Mouse (Mus musculus) brain, adult 2 months (tissue): ENCODE measurements around the gene Slc16a3.

Experiments used
- DNase-seq: peaks from one replicate; pipeline ENCODE4 v3.0.0; 2011; ENCODE audit warnings: low read depth, low spot score

Slc16a3 gene

GRCm38 (mm10) chr11:120973318-120973717 is 25.0 kb downstream of the Slc16a3 start:
- peak; percentile 80 for DNase-seq

- no peak for DNase-seq
Measured at GRCm38 (mm10) chr11:120979711-120980426, 31.6 kb downstream of the Slc16a3 start.

- DNase-seq, result no peak
Measured at GRCm38 (mm10) chr11:120980427-120981035, 32.3 kb downstream of the Slc16a3 start.

- no peak for DNase-seq
Measured at GRCm38 (mm10) chr11:120981661-120982060, 33.4 kb downstream of the Slc16a3 start.

DNA sequence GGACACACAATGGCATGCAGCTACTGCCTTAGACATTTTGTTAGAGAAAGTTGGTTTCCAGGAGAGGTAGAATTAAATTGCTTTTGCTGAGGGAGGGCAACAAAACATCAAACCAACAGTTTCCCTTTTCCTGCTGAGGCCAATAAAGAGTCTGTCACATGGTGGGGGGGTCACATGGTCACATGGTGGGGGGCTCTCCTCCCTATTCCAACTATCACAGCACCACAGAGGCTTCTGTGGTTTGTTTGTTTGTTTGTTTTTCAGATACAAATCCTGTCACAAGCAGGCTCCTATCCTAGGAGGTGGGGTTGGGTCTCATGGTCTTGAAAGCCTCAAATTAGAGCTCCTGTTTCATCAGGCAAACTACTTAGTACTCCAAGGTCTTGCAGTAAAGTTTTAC is 34.2 kb downstream of the Slc16a3 start:
- no peak for DNase-seq

DNA sequence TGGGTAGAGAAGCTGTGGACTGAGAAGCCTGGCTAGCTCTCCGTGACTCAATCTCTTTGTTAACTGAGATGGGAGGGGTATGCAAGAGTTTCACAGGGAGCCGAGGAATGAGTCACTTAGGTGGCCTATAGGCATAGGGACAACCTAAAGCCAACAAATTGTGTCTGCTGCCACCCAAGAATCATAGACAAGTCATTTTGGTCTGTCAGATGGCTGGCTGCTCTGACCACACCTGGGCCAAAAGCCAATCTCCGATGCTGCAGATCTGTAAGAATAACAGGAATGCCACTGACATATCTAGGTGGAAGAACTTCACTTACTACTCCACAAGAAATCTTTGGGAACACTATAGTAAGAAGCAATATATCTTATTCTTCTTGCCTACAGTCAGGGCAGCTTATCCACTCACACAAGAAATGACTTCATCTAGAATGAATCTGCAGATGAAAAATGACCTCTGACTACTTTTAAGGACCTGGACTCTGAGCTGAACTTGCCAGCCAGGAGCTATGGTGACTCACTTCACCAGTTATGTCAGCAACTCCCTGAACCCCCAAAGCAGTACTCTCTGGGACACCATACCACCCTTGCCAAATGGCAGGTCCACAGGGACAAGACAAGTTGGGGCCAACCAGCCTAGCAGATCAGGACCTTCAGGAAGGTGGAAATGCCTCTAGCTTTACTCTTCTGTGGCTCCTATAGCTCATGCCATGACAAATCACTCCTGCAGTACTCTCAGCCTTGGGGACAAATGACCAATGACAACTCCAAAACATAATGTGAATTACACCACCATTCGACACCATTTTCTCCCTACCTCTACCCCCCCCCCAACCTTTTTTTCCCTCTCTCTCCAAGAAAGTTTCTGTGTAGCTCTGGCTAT is 36.4 kb downstream of the Slc16a3 start:
- peak; percentile 56 for DNase-seq

DNA sequence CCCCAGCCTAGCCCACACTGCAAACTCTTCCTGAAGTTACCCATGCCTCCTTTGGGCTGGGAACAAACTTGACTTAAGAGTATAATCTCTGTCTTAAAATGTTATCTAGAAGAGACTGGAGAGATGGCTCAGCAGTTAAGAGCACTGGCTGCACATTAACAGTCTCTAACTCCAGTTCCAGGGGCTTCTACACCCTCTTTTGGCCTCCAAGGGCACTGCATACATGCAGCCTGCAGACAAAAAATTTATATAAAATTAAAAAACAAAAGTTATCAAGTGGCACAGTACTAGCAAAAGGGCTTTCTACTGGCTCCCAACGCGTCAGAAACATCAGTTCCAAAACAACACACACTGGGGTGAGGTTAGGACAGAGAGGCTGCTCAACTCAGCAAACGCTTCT is 39.3 kb downstream of the Slc16a3 start:
- DNase-seq, result no peak

DNA sequence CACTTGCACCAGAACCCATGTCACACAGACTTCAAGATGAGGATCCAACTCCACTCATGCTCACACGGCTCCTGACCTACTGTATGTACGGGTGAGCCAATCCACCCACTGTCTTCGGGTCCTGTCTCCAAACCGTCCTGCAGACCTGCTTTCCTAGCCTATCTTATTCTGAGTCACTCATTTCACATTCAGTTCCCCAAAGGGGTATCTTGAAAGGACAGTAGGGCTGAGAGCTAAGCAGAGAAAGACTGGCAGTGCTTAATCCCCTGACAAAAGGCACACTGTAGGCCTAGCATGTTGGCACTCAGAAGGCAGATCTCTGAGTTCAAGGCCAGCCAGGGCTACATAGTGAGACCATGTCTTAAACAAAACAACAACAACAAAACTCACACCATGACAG is 40.1 kb downstream of the Slc16a3 start:
- DNase-seq, result no peak

DNA sequence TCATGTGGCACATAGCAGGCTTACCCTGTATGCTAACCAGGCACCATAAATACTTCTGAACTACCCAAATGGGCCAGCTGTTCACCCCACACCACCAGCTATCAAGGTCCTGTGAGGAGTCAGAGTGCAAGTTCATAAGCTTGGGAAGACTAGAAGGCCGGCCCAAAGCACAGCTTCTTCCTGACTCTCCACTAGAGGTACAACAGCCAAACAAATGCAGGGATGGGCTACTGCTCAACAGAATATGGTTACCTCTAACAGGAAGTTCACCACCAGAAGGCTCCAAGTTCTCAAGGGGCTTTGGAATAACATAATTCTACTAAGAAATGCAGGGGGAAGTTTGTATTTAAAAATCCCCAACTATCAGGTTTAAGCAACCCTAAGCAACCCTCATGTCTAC is 41.2 kb downstream of the Slc16a3 start:
- DNase-seq, result no peak

GRCm38 (mm10) chr11:120990126-120990781 is 42.0 kb downstream of the Slc16a3 start:
- peak; percentile 40 for DNase-seq

DNA sequence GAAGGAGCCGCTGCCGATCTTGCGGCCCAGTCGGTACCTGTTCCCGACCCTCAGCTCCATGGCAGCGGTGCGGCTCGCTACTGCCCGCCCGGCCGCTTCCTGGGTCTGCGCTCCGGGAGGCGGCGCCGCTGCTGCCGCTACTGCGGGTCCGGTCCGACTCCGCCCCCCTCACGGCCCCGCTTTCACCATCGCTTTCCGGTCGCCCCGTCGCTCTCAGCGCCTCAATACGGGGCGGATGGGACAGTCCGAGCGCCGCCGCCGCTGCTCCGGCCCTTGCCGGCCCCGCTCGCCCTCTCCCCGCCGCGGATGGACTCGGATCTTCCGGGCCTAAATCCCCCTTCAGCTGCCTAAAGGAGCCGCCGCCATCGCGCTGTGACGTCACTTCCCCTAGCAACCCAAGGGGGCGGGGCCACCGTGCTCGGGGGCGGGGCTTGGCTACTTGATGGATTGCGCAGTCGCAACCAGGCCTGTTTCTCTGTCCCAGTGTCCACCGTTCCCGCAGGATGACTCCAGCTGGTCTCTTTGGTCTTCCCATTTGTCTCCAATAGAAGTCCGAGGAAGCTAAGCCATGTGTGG is 42.8 kb downstream of the Slc16a3 start, which contains the start of gene Csnk1d:
Csnk1d (minus strand) TSS at position 380 of the 576 bp plus-strand sequence.
- peak; percentile 98 for DNase-seq

DNA sequence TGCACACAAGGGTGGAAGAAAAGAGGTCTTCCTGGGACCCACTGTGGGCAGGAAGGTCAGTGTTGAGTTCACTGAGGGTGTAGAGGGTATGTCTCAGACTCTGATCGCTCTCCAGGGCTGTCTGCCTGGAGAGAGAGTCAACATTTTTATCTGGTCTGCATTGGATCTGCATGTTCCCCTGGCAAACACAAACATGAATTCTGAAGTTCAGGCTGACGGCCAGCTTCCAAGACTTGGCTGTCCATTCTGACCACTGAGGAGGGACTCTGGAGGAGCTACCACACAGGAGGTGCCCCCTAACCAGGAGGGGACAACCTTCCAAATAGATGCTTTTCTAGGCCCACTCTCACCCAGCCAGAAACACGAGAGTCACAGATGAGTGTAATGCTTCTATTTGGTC is 43.5 kb downstream of the Slc16a3 start:
- DNase-seq, result peak; percentile 46

- no peak for DNase-seq
Measured at GRCm38 (mm10) chr11:120993080-120993479, 44.8 kb downstream of the Slc16a3 start.

DNA sequence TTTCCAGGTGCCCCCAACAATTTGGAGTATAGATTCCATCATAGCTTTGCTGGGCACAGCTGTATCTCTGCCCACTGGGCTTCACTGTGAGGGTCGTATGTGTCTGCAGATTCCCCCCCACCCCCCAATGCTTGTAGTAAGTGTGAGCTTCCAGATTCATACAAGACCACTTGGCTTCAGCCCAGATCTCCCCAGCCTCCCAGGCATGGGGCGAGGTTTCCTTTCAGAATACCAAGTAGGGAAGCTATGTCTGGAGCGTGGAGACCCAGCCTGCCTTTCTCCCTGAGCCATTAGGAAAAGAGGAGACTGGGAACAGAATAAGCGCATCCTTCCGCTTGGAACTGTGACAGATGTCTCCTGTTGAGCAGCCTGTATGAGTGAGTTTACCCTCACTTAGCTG is 45.3 kb downstream of the Slc16a3 start:
- DNase-seq, result no peak

DNA sequence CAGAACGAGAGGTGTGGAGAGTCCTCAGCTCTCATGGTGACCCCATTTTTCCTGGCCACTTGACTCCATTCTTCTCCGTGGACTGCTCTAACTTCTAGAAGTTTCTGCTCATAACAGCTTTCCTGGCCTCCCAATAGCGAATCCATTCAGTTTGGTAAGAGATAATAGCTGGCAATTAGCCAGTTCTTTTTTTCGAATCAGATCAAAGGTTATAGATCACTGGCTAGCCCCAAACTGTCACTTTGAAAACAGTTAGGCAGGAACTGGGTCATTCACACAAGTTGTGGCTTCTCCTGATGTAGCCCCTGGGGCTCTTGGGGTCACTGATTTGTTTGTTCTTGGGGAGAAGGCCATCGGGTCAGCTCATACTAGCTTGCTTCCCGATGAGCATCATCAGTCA is 46.5 kb downstream of the Slc16a3 start:
- no peak for DNase-seq

- DNase-seq, result no peak
Measured at GRCm38 (mm10) chr11:121001966-121002365, 53.7 kb downstream of the Slc16a3 start.

- peak; percentile 77 for DNase-seq
Measured at GRCm38 (mm10) chr11:121004281-121004680, 56.0 kb downstream of the Slc16a3 start.

GRCm38 (mm10) chr11:121006184-121006583 is 57.9 kb downstream of the Slc16a3 start:
- no peak for DNase-seq

DNA sequence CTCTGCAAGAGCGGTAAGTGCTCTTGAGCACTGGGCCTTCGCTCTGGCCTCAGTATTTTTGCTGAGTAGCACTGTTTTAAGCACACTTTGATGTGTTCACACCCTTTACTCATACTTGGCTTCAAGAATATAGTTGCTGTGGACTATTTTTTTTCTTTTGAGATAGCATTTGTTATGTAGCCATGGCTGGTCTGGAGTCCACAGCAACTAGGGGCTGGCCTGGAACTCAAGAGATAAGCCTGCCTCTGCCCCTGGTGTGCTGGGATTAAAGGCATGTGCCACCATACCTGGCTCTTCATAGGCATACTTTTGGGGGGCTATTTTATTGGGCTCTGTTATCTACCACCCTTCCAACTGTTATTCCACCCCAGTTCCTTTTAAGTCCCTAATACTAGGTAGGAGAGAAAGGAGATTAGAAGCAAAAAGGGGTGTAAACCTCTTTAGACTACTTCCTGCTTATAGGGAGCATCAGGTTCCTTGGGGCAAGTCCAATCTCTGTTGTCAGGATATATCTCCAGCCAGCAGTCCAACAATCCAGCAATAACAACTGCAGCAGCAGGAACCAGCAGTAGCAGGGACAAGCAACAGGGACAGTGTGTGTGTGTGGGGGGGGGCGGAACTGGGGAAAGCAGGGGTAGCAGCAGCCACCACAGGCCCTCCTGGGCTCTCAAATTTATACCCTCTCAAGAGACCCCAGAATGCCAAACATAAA is 61.9 kb downstream of the Slc16a3 start:
- no peak for DNase-seq
